Mouse (Mus musculus) embryonic facial prominence, embryonic 12.5 days (tissue): ENCODE data around the gene Jag1. TPM values are rescaled to one million over a fixed set of nuclear protein-coding genes. Genes with fewer than 3 reads are reported as not detected.

Source experiments
- polyA plus RNA-seq: library from polyadenylated mRNA; unstranded; fragments of >200 nt; fragmentation: Nextera tagmentation; extraction: Ambion mirVana; gene quantifications from 2 replicates; pipeline ENCODE4 v1.2.1, GENCODE M21; 2016

Gene Jag1
- polyA plus RNA-seq, 1 experiment from 2014 or later: 30.3 TPM

Other genes with a start within 250 kb of the Jag1 start
- gene AL731706.2, start 231.0 kb downstream of the Jag1 start, polyA plus RNA-seq: 18.4 and 33.5 TPM in 2 replicates
- 9.0 and 9.5 TPM in 2 replicates for gene Slx4ip, start 225.4 kb downstream of the Jag1 start, polyA plus RNA-seq
- gene AL731706.1, start 225.3 kb downstream of the Jag1 start, polyA plus RNA-seq: 27.0 and 31.7 TPM in 2 replicates
- 13.0 and 16.0 TPM in 2 replicates for gene Mkks, start 225.3 kb downstream of the Jag1 start, polyA plus RNA-seq